Mouse (Mus musculus) myocyte (in vitro differentiated cells): Measurements from ENCODE around the gene C5ar1.

Experiments used
- CEBPB ChIP-seq: IDR thresholded peaks from 2 replicates; pipeline ENCODE4 v1.6.1; 2011; ENCODE audit warnings: mild to moderate bottlenecking, moderate library complexity; ENCODE audit not compliant: poor library complexity, insufficient read depth, severe bottlenecking
- MAX ChIP-seq: IDR thresholded peaks from one replicate; pipeline ENCODE4 v1.6.1; 2011; ENCODE audit warnings: low read depth, mild to moderate bottlenecking, control low read depth
- MYOD1 ChIP-seq, 3 experiments: IDR thresholded peaks; one replicate each; pipeline ENCODE4 v1.6.1; 2011; ENCODE audit warnings: control low read depth in 2 of 3, low read depth in 2 of 3, mild to moderate bottlenecking in 2 of 3, moderate library complexity in 1 of 3; ENCODE audit not compliant: insufficient read length in 2 of 3, control insufficient read depth in 1 of 3
- POLR2A ChIP-seq: IDR thresholded peaks from one replicate; pipeline ENCODE4 v1.6.1; 2011; ENCODE audit warnings: low read depth, mild to moderate bottlenecking, control low read depth, moderate library complexity; ENCODE audit not compliant: insufficient read length
- POLR2AphosphoS2 ChIP-seq: IDR thresholded peaks from one replicate; pipeline ENCODE4 v1.6.1; 2011; ENCODE audit warnings: low read depth, control low read depth; ENCODE audit not compliant: insufficient read length
- TCF12 ChIP-seq: IDR thresholded peaks from one replicate; pipeline ENCODE4 v1.6.1; 2011; ENCODE audit warnings: mild to moderate bottlenecking, control low read depth; ENCODE audit not compliant: poor library complexity, insufficient read depth, severe bottlenecking
- USF1 ChIP-seq: IDR thresholded peaks from one replicate; pipeline ENCODE4 v1.6.1; 2011; ENCODE audit warnings: low read depth, mild to moderate bottlenecking, control low read depth, moderate library complexity

GRCm38 (mm10) chr7:16285450-16286025 lies 26.2 kb upstream of the C5ar1 start:
- TF ChIP-seq POLR2A (no peak), USF1 (no peak), CEBPB (no peak), MAX (no peak), POLR2AphosphoS2 (no peak), MYOD1 (IDR thresholded peaks at IDR 0.05; ENCODE audit: control insufficient read depth in 1 of 3, insufficient read length in 2 of 3, low read depth in 2 of 3) (no peak), TCF12 (no peak)
